Mouse (Mus musculus): ENCODE results near the gene Gatad2a.
A peak's percentile ranks its signal among the peaks of the same experiment; 100 is the strongest.

The Gatad2a gene

GRCm38 (mm10) chr8:69935431-69935830 lies 60.8 kb downstream of the Gatad2a start:
- DNase-seq, result no peak

DNA sequence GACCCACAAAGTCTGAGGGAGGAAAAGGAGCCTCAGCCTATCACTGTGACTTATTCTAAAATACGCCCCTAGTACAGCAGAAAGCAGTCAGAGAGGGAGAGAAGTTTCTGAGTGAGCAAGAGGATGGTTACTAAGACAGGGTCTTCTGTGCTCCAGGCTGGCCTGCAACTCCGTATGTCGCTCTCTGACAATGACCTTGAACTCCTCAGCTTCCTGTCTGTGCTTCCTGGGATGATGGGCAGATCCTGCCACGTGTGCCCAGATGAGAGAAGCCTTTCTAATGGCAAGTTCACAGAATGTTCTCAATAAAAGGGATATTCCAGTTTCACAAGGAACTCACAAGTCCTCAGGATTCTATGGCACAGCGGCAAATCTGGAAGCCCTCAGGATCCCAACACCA lies 61.6 kb downstream of the Gatad2a start:
- DNase-seq, result no peak

DNA sequence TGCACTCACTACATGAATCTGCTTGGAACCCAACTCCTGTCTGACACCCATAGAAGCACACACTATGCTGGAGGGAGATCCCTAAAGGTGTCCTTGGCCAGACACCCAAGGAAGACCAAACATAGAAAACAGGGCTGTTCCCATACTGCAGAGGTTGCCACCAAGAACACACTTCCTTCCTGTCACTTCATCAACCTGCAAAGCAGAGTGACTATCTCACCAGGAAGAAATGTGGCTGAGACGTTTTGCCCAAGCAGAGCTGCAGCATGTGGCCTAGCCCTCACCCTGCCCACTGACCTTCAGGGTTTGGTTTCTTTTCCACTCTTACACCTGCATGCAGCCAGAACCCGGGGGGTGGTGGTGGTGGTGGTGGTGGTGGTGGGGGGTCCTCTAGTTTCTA lies 62.4 kb downstream of the Gatad2a start:
- DNase-seq, result no peak

DNA sequence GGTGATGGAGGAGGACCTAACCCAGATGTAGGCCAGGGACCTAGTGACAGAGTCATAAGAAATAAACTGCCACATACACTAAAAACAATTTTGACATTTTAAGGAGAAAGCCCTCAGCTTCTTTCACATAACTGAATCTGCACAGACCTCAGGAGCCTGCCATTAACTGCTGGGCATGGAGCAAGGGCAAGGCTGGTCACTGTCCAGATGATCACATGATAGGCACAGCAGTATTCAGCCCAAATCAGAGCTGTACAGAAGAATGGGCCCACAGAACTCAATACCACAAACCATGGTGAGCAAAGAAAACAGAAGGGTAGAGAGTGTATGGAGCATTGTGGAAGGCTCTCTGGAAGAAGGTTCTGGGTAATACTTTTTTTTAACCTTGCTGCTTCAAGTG lies 69.3 kb downstream of the Gatad2a start:
- DNase-seq, result no peak

DNA sequence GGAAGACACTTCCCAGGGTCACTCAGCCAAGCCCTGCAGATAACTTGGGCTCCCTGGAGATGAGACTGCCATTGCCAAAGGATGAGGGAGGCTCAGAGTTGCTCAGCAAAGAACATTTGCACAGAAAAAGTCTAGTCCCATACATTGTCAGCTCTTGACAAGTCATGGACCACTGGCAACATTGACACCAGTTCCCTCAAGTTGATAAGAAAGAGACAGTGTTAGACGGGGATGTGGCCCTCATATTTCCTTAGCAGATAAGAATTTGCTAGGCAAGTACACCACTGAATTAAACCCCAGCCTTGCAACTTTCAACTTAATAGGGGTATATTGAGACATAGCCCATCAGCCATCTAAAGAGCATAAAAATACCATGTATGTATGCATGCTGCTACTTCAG lies 72.2 kb downstream of the Gatad2a start:
- DNase-seq, result no peak

DNA sequence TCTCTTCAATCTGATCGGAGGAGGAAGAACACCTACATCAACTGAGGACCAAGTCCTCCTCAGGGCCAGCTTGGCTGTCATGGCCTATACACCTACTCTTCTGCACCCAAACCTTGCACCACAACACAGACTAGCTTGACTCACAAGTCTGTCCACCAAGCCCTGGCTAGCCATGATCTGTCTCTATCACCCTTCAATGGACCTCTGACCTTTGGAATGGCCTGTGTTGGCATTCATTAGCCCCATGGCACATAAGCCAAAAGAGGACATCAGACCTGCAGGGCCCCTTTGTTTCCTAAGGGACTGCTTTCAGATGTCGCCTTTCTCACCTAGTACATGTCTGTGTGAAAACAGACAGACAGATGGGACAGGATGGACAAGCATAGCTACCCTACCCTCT lies 75.0 kb downstream of the Gatad2a start:
- DNase-seq, result no peak

DNA sequence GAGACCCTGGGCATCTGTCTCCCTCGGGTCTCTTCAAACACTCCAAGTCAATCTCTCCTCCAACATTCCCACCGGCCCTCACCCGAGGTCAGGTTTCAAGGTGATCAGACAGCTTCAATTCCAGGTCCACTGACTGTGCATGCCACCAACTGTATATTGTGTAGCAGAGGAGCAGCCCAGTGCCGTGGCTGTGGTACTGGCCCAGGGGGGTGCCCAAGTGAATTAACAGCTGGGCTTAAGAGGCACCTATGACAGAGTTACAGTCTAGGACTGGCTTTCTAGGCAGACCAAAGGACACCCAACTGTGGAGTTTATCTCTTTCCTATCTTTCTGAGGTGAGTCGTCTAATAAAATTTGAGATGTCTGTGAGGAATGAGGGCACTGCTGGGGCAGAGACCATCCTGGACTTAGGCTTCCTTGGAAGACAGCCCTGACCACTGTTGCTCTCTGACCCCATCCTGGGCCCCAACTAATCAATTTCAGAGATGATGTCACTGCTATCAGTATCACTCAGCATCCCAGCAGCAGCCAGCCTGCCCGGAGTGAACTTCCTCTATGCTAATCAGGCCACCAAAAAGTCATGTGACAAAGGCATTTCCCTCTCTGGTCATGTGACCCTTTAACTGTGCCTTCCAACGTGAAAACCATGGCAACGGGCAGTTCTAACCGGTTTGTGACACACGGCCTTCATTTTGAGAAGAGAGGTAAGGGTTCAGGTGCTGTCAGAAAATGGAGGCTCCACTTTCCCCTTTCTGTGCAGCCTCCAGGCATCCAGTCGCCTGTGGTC lies 76.1 kb downstream of the Gatad2a start:
- DNase-seq, result peak; percentile 84

- DNase-seq, result peak; percentile 86
Observed at GRCm38 (mm10) chr8:69919010-69919409, 77.2 kb downstream of the Gatad2a start.

GRCm38 (mm10) chr8:69918506-69918905 lies 77.7 kb downstream of the Gatad2a start:
- DNase-seq, result no peak

DNA sequence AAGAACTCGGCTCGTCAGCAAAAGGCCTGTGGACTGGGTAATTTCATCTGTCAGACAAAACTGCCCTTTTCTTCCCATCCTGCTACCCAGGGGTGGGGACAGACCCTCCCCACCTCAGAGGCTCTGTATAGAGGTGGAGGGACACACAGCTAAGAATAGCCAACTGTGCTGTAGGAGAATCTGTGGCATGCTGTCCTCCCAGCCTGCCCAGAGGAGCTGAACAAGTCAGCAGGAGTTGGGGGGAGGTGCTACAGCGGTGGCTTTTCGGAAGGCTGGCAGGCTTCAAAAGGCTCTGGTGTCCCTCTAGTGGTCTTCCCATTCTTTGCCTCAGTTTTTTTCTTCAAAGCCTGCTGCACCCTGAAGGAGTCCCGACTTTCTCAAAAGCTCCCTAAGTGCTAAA lies 80.4 kb downstream of the Gatad2a start:
- DNase-seq, result no peak

GRCm38 (mm10) chr8:69914526-69914925 lies 81.7 kb downstream of the Gatad2a start:
- DNase-seq, result no peak

DNA sequence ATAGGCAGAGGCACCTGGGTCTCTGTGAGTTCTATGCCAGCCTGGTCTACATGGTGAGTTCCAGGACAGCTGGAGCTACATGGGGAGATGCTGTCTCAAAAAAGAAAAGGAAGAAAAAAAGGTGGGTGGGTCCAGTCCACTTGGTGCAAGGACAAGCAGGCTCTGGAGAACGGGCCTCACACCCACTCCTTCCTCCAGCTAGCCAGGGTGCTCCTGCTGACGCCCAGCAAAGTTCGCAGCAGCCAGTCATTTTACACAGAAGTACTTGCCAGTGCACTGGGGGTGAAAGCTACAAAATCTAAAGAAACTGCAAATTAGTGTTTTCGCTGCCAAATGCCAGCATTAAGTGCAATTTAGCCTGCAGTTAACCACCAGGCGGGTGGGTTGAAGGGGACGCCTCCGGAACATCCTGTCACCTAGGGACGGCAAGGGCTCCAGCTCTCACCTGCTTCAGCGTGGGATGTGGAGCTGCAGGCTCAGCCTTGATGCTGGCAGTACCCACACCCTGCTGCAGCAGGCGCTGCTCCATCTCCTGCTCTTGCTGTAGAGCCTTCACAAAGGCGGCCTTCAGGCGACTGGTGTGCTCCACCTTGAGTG lies 83.6 kb downstream of the Gatad2a start:
- no peak for DNase-seq

GRCm38 (mm10) chr8:69911917-69912316 lies 84.3 kb downstream of the Gatad2a start:
- DNase-seq, result no peak

DNA sequence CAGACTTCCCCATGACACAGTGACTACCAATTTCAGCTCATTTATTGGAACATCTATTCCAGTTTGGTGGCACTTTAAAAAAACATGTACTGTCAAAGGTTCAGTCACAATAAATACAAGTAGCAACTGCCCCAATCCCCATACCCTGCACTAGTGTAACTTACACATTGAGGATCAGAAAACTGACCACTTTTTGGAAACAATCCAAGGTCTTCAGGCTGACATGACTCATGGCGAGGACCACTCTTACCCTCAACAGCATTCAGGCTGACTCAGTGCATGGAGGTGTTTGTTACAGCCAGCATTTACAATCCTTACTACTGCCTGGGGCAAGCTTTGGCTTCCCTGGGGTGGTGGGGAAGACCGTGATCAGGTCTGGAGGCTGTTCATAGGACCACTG lies 89.1 kb downstream of the Gatad2a start:
- DNase-seq, result no peak

GRCm38 (mm10) chr8:69906260-69906659 lies 89.9 kb downstream of the Gatad2a start:
- no peak for DNase-seq

GRCm38 (mm10) chr8:69904096-69904495 lies 92.1 kb downstream of the Gatad2a start:
- no peak for DNase-seq

GRCm38 (mm10) chr8:69903063-69903542 lies 93.1 kb downstream of the Gatad2a start:
- peak; percentile 100 for DNase-seq

GRCm38 (mm10) chr8:69902163-69903062 lies 93.8 kb downstream of the Gatad2a start, which contains the start of the genes Tssk6, Ndufa13 and Yjefn3:
Tssk6 (plus strand) TSS chr8:69902184.
Ndufa13 (minus strand) TSS chr8:69902558.
Yjefn3 (minus strand) TSS chr8:69902712.
- DNase-seq, result no peak

GRCm38 (mm10) chr8:69901484-69902162 lies 94.6 kb downstream of the Gatad2a start:
- peak; percentile 97 for DNase-seq

GRCm38 (mm10) chr8:69900895-69901451 lies 95.2 kb downstream of the Gatad2a start:
- DNase-seq, result no peak

GRCm38 (mm10) chr8:69899876-69900275 lies 96.3 kb downstream of the Gatad2a start:
- no peak for DNase-seq

DNA sequence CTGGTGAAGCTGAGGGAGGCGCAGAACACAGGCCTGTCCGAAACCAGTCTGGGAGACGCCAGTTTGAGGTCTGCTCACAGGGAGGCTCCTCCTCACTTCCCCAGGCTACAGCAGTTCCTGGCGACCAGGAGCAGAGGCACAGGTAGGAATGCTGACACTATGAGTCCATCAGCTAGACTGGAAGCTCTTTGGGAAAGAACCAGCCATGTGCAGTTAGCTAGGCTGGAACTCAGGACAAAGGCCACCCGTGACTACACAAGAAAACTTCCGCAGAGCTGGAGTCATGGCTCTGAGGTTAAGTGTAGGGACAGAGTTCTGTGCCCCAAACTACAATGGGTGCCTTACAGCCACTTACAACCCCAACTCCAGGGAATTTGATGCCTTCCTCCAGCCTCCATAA lies 98.3 kb downstream of the Gatad2a start:
- DNase-seq, result no peak
